8 mouse cellular contexts compared by ENCODE assay signal in the genomic region with DNA sequence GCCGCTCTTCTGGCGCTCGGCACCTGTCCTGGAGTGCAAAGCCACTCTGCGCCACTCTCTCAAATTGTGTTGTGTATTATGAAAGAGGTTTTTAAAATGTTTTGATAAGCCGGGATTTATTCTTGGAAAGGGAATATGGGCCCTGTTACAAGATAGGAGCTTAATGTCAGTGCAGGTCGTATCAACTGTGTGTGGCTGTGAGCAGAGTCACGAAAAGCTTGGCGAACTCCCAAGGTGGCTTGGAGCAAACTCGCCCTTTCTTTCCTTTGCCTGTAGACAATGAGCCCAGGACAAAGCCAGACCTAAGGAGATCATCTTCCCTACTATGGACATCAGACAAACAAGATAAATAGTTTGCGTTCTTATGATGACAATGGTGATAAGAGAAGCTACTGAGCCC.
DNase-seq lines count a peak whose midpoint lies in the region; ATAC-seq and TF ChIP-seq lines count a peak whose summit lies in the region.

No protein-coding gene starts in this region.

- ATAC-seq in heart, postnatal 0 days (ENCODE audit: insufficient read depth, low read depth), result peak; percentile 61

- 0 out of 2 replicates have a peak overlapping the region, but pooled peaks have one; percentile 5 for H3K4me3 ChIP-seq in heart, postnatal 0 days (ENCODE audit: low read depth, low read length)

- no peaks in the 10 kb centered on the region for H3K27me3 ChIP-seq in heart, postnatal 0 days (ENCODE audit: control insufficient read depth, insufficient read depth, low read length)

- no peaks in the 10 kb centered on the region for H3K9me3 ChIP-seq in heart, postnatal 0 days (replicated peaks; ENCODE audit: control insufficient read depth, low read length)

- DNase-seq in kidney, postnatal 10 days, result peak; percentile 51
- no peak for DNase-seq in kidney, adult 18-20 months
- DNase-seq in cerebellum, adult 9-11 months, result peak; percentile 66
- DNase-seq in heart, postnatal 0 days (ENCODE audit: low spot score), result peak; percentile 61
- DNase-seq in lung, postnatal 36 days, result peak; percentile 77
- no peak for DNase-seq in adipocyte (ENCODE audit: low spot score)
- DNase-seq in spleen, adult 18-20 months, result no peak
- no peak for DNase-seq in urinary bladder, postnatal 10 days (ENCODE audit: low spot score)

- peaks cover 30% of the 10 kb centered on the region for H3K4me1 ChIP-seq in heart, postnatal 0 days (ENCODE audit: control insufficient read depth, insufficient read depth)

- peak overlapping the region; percentile 16; the same call in 1 of the 2 replicates for H3K9ac ChIP-seq in heart, postnatal 0 days (replicated peaks; ENCODE audit: low read depth, low read length)

- H3K27ac ChIP-seq in heart, postnatal 0 days (ENCODE audit: low read depth), result peak overlapping the region; percentile 83

- 10% methylated on average over 10 of the region's 10 CpGs for WGBS in heart, postnatal 0 days

- no peak for TF ChIP-seq CTCF in heart, postnatal 0 days (IDR thresholded peaks at IDR 0.05; ENCODE audit: low read depth)

- H3K4me2 ChIP-seq in heart, postnatal 0 days (ENCODE audit: low read depth, low read length), result peak overlapping the region; percentile 53

- no peaks in the 10 kb centered on the region for H3K36me3 ChIP-seq in heart, postnatal 0 days (replicated peaks; ENCODE audit: control insufficient read depth, insufficient read depth, low read length)

- peak; percentile 56; the same call in 1 of the 2 replicates for TF ChIP-seq EP300 in heart, postnatal 0 days (IDR thresholded peaks at IDR 0.05; ENCODE audit: low read depth)

Comparison
In these comparisons a context has a peak if more than half of its experiments do, and no peak if none do; other contexts are left out.
1. DNase-seq: peak in kidney, postnatal 10 days (single experiment), cerebellum, adult 9-11 months (single experiment), heart, postnatal 0 days (single experiment) and lung, postnatal 36 days (single experiment); none in kidney, adult 18-20 months (single experiment), adipocyte (single experiment), spleen, adult 18-20 months (0 of 2) and urinary bladder, postnatal 10 days (single experiment).